In the genomic region with DNA sequence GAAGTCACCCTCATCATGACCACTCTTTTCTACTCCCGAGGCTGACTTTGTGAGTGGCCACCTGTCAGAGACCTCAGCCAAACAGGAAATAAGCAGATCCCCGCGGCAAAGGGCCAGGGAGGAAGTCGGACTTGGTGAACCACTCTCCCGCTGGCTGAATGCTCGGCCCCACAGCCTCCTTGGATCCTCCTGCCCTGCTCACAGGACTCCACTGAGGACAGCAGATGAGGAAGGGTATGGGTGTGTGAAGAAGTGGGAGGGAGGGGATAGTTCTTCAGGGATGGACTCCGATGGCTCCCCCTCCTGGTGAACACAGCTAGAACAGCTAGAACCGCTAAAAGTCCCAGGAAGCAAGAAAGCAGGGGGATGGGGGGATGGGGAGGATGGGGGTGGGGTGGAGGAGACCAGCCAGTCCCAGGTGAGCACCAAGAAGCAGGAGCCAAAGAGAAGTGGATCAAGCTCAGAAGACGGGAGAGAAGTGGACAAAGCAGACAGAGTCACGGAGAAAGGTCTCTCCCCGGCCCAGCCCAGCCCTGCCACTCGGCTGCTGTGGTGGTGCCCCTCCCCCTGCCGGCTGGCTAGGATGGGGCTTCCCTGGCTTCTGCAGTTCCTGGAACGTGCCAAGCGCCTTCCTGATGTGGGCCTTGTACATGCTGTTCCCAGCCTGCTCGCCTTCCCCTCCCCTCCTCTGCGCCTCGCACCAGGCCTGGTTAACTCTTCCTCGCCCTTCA, we compare ENCODE assay signal across 8 mouse cellular contexts. TPM values are rescaled to one million over a fixed set of nuclear protein-coding genes. Genes with fewer than 3 reads are reported as not detected.
DNase-seq lines count a peak whose midpoint lies in the region; ATAC-seq lines count a peak whose summit lies in the region.

No protein-coding gene starts in this region.

- 10% methylated on average over 19 of the region's 19 CpGs for WGBS in embryonic facial prominence, embryonic 15.5 days
- WGBS in heart, embryonic 12.5 days: 15% methylated on average over 19 of the region's 19 CpGs
- 13% methylated on average over 19 of the region's 19 CpGs for WGBS in kidney, embryonic 15.5 days
- 26% methylated on average over 19 of the region's 19 CpGs for WGBS in liver, embryonic 13.5 days (ENCODE audit: insufficient replicate concordance)
- WGBS in neural tube, embryonic 11.5 days: 15% methylated on average over 17 of the region's 19 CpGs

- peaks cover 45% of the 10 kb centered on the region for H3K36me3 ChIP-seq in embryonic facial prominence, embryonic 15.5 days
- H3K36me3 ChIP-seq in heart, embryonic 12.5 days: peaks cover 70% of the 10 kb centered on the region
- peaks cover 77% of the 10 kb centered on the region for H3K36me3 ChIP-seq in kidney, embryonic 15.5 days
- H3K36me3 ChIP-seq in liver, embryonic 13.5 days: peaks cover 43% of the 10 kb centered on the region
- peaks cover 4% of the 10 kb centered on the region for H3K36me3 ChIP-seq in neural tube, embryonic 11.5 days (ENCODE audit: control insufficient read depth, insufficient read depth, low read length)

- H3K9ac ChIP-seq in embryonic facial prominence, embryonic 15.5 days: peak overlapping the region; percentile 18; the same call in 1 of the 2 replicates
- peak overlapping the region; percentile 59 for H3K9ac ChIP-seq in heart, embryonic 12.5 days
- no peak overlapping the region for H3K9ac ChIP-seq in kidney, embryonic 15.5 days
- H3K9ac ChIP-seq in liver, embryonic 13.5 days: no peak overlapping the region
- H3K9ac ChIP-seq in neural tube, embryonic 11.5 days (ENCODE audit: low read length): peak overlapping the region; percentile 14; the same call in 1 of the 2 replicates

- H3K4me3 ChIP-seq in embryonic facial prominence, embryonic 15.5 days (replicated peaks): peak overlapping the region; percentile 4; the same call in 1 of the 2 replicates
- H3K4me3 ChIP-seq in heart, embryonic 12.5 days: peak overlapping the region; percentile 23
- no peak overlapping the region for H3K4me3 ChIP-seq in kidney, embryonic 15.5 days (replicated peaks)
- H3K4me3 ChIP-seq in liver, embryonic 13.5 days (replicated peaks): no peak overlapping the region
- no peak overlapping the region for H3K4me3 ChIP-seq in neural tube, embryonic 11.5 days (ENCODE audit: low read depth, low read length)

- peak; percentile 39 for DNase-seq in 416B (ENCODE audit: low read depth)
- peak; percentile 88 for DNase-seq in adrenal gland, postnatal 14 days
- DNase-seq in liver, embryonic 13.5 days: peak; percentile 34
- DNase-seq in neural tube, embryonic 11.5 days (ENCODE audit: low spot score): peak; percentile 68
- peak; percentile 63 for DNase-seq in thymus, postnatal 25 days

- H3K4me2 ChIP-seq in embryonic facial prominence, embryonic 15.5 days (replicated peaks): peak overlapping the region; percentile 15; the same call in 1 of the 2 replicates
- peak overlapping the region; percentile 51 for H3K4me2 ChIP-seq in heart, embryonic 12.5 days
- H3K4me2 ChIP-seq in kidney, embryonic 15.5 days: peak overlapping the region; percentile 37
- H3K4me2 ChIP-seq in liver, embryonic 13.5 days: peak overlapping the region; percentile 23; the same call in 1 of the 2 replicates
- H3K4me2 ChIP-seq in neural tube, embryonic 11.5 days (ENCODE audit: low read depth): peak overlapping the region; percentile 4; the same call in 1 of the 2 replicates

- no peaks in the 10 kb centered on the region for H3K9me3 ChIP-seq in embryonic facial prominence, embryonic 15.5 days (replicated peaks)
- no peaks in the 10 kb centered on the region for H3K9me3 ChIP-seq in heart, embryonic 12.5 days (replicated peaks)
- no peaks in the 10 kb centered on the region for H3K9me3 ChIP-seq in kidney, embryonic 15.5 days (replicated peaks)
- no peaks in the 10 kb centered on the region for H3K9me3 ChIP-seq in liver, embryonic 13.5 days (replicated peaks)
- no peaks in the 10 kb centered on the region for H3K9me3 ChIP-seq in neural tube, embryonic 11.5 days (ENCODE audit: control insufficient read depth, low read length)

- peak overlapping the region; percentile 79 for H3K27ac ChIP-seq in embryonic facial prominence, embryonic 15.5 days (replicated peaks)
- peak overlapping the region; percentile 50 for H3K27ac ChIP-seq in heart, embryonic 12.5 days (ENCODE audit: poor library complexity, severe bottlenecking)
- H3K27ac ChIP-seq in kidney, embryonic 15.5 days: peak overlapping the region; percentile 85
- no peak overlapping the region for H3K27ac ChIP-seq in liver, embryonic 13.5 days
- H3K27ac ChIP-seq in neural tube, embryonic 11.5 days (ENCODE audit: low read depth, low read length): no peak overlapping the region

- peak; percentile 90 for ATAC-seq in embryonic facial prominence, embryonic 15.5 days (ENCODE audit: insufficient number of reproducible peaks, low FRiP score, low TSS enrichment, low read depth)
- peak; percentile 69 for ATAC-seq in heart, embryonic 12.5 days (ENCODE audit: insufficient number of reproducible peaks, low FRiP score)
- peak; percentile 81 for ATAC-seq in kidney, embryonic 15.5 days (replicated peaks; ENCODE audit: low FRiP score)
- peak; percentile 37; the same call in 1 of the 2 replicates for ATAC-seq in liver, embryonic 13.5 days (ENCODE audit: low read depth)
- peak; percentile 48; the same call in 1 of the 2 replicates for ATAC-seq in neural tube, embryonic 11.5 days (ENCODE audit: insufficient read depth, low FRiP score, low TSS enrichment)

- no peaks in the 10 kb centered on the region for H3K27me3 ChIP-seq in embryonic facial prominence, embryonic 15.5 days
- H3K27me3 ChIP-seq in heart, embryonic 12.5 days (replicated peaks): no peaks in the 10 kb centered on the region
- no peaks in the 10 kb centered on the region for H3K27me3 ChIP-seq in kidney, embryonic 15.5 days
- no peaks in the 10 kb centered on the region for H3K27me3 ChIP-seq in liver, embryonic 13.5 days
- no peaks in the 10 kb centered on the region for H3K27me3 ChIP-seq in neural tube, embryonic 11.5 days (ENCODE audit: control insufficient read depth, insufficient read depth, low read length)

- peaks cover 27% of the 10 kb centered on the region for H3K4me1 ChIP-seq in embryonic facial prominence, embryonic 15.5 days
- H3K4me1 ChIP-seq in heart, embryonic 12.5 days (replicated peaks): peaks cover 40% of the 10 kb centered on the region
- H3K4me1 ChIP-seq in kidney, embryonic 15.5 days: peaks cover 24% of the 10 kb centered on the region
- peaks cover 69% of the 10 kb centered on the region for H3K4me1 ChIP-seq in liver, embryonic 13.5 days (replicated peaks)
- peaks cover 12% of the 10 kb centered on the region for H3K4me1 ChIP-seq in neural tube, embryonic 11.5 days (ENCODE audit: control insufficient read depth, insufficient read depth, low read length)

RNA-seq across cellular contexts. Expression of gene Prdm11, which starts 57.9 kb away (rescaled TPM):
- 40.8 and 45.4 TPM in 2 replicates for total RNA-seq in adrenal gland, postnatal 14 days (2021)
- 12.0 and 12.1 TPM in 2 replicates for polyA plus RNA-seq in embryonic facial prominence, embryonic 15.5 days (2015; fragmentation: Nextera tagmentation; extraction: Ambion mirVana)
- polyA plus RNA-seq in heart, embryonic 12.5 days (2016; fragmentation: Nextera tagmentation; extraction: Ambion mirVana): 5.6 and 5.8 TPM in 2 replicates
- 5.5 and 7.1 TPM in 2 replicates for polyA plus RNA-seq in kidney, embryonic 15.5 days (2015; fragmentation: Nextera tagmentation; extraction: Ambion mirVana)
- polyA plus RNA-seq in liver, embryonic 13.5 days (2015; fragmentation: Nextera tagmentation; extraction: Ambion mirVana): 3.7 and 4.2 TPM in 2 replicates
- polyA plus RNA-seq in neural tube, embryonic 11.5 days (2014; fragmentation: Nextera tagmentation; extraction: Ambion mirVana): 1.2 and 2.2 TPM in 2 replicates

Comparison
In these comparisons a context has a peak if more than half of its experiments do, and no peak if none do; other contexts are left out.
1. DNase-seq: peak in every context shown above with its lines; median percentile 88 in adrenal gland, postnatal 14 days; 68 in neural tube, embryonic 11.5 days; 63 in thymus, postnatal 25 days; 39 in 416B; 34 in liver, embryonic 13.5 days.
2. ATAC-seq: peak in every context shown above with its lines; median percentile 90 in embryonic facial prominence, embryonic 15.5 days; 81 in kidney, embryonic 15.5 days; 69 in heart, embryonic 12.5 days; 48 in neural tube, embryonic 11.5 days; 37 in liver, embryonic 13.5 days.
3. H3K27ac ChIP-seq: peak in embryonic facial prominence, embryonic 15.5 days (single experiment), heart, embryonic 12.5 days (single experiment) and kidney, embryonic 15.5 days (single experiment); none in liver, embryonic 13.5 days (single experiment) and neural tube, embryonic 11.5 days (single experiment).
4. H3K4me3 ChIP-seq: peak in embryonic facial prominence, embryonic 15.5 days (single experiment) and heart, embryonic 12.5 days (single experiment); none in kidney, embryonic 15.5 days (single experiment), liver, embryonic 13.5 days (single experiment) and neural tube, embryonic 11.5 days (single experiment).
5. H3K9ac ChIP-seq: peak in embryonic facial prominence, embryonic 15.5 days (single experiment), heart, embryonic 12.5 days (single experiment) and neural tube, embryonic 11.5 days (single experiment); none in kidney, embryonic 15.5 days (single experiment) and liver, embryonic 13.5 days (single experiment).
6. Peak in every context shown above with its lines, with median percentiles within 50 percentile points of each other: H3K4me2 ChIP-seq.